Mouse (Mus musculus) cortical plate, adult 2 months (tissue): ENCODE measurements around the gene Lrrn2. TPM values are rescaled to one million over a fixed set of nuclear protein-coding genes. Genes with fewer than 3 reads are reported as not detected.

Experiments
- polyA plus RNA-seq: library from polyadenylated mRNA; depleted of rRNA; stranded (reverse); fragments of >200 nt; gene quantifications from 2 replicates; pipeline ENCODE4 v1.2.3, GENCODE M21; 2012; rRNA removed

The Lrrn2 gene
- polyA plus RNA-seq, 1 experiment, result 57.8 TPM

Other genes starting within 250 kb of the Lrrn2 start
- gene Nfasc, start 138.5 kb upstream of the Lrrn2 start, polyA plus RNA-seq, result 96.2 and 109 TPM in 2 replicates
- 67.3 and 68.3 TPM in 2 replicates for gene Mdm4, start 150.3 kb downstream of the Lrrn2 start, polyA plus RNA-seq
- gene Pik3c2b, start 165.4 kb downstream of the Lrrn2 start, polyA plus RNA-seq, result 11.1 and 12.0 TPM in 2 replicates